In genomic region chr5:122314966-122315667, GRCm38 (mm10) we compare ENCODE assay signal across 8 mouse cellular contexts. TPM values are rescaled to one million over a fixed set of nuclear protein-coding genes. Genes with fewer than 3 reads are reported as not detected.
A peak's percentile ranks its signal among the peaks of the same experiment; 100 is the strongest.
DNase-seq lines count a peak whose midpoint lies in the region; ATAC-seq and TF ChIP-seq lines count a peak whose summit lies in the region.

No protein-coding gene starts in this region.

- WGBS in hindbrain, postnatal 0 days, result 56% methylated on average over 20 of the region's 20 CpGs
- whole genome bisulfite sequencing in hindbrain, embryonic 11.5 days, result 76% methylated on average over 20 of the region's 20 CpGs
- 49% methylated on average over 20 of the region's 20 CpGs for WGBS in kidney, embryonic 16.5 days
- 23% methylated on average over 20 of the region's 20 CpGs for WGBS in liver, adult 2 months
- 26% methylated on average over 20 of the region's 20 CpGs for WGBS in olfactory bulb, adult 2 months

- peak; percentile 49 for TF ChIP-seq CTCF in hindbrain, postnatal 0 days (IDR thresholded peaks at IDR 0.05; ENCODE audit: low read depth)
- peak; percentile 70 for TF ChIP-seq CTCF in liver, adult 2 months (IDR thresholded peaks at IDR 0.05; ENCODE audit: low read depth, low read length)
- TF ChIP-seq CTCF in olfactory bulb, adult 2 months (IDR thresholded peaks at IDR 0.05; ENCODE audit: insufficient read depth, low read depth, low read length), result no peak

- H3K79me2 ChIP-seq in liver, adult 2 months (ENCODE audit: control insufficient read depth, insufficient read depth, low read length), result 0 out of 2 replicates have a peak, but pooled peaks cover 3% of the 10 kb centered on the region

- H3K4me1 ChIP-seq in hindbrain, postnatal 0 days (ENCODE audit: insufficient read depth, low read length), result peaks cover 8% of the 10 kb centered on the region
- no peaks in the 10 kb centered on the region for H3K4me1 ChIP-seq in hindbrain, embryonic 11.5 days (replicated peaks; ENCODE audit: control insufficient read depth, insufficient read depth, low read length)
- H3K4me1 ChIP-seq in kidney, embryonic 16.5 days (ENCODE audit: insufficient read depth, low read length), result peaks cover 12% of the 10 kb centered on the region
- H3K4me1 ChIP-seq in liver, adult 2 months (ENCODE audit: control insufficient read depth, insufficient read depth, low read length), result peaks cover 25% of the 10 kb centered on the region
- H3K4me1 ChIP-seq in olfactory bulb, adult 2 months (ENCODE audit: control insufficient read depth, insufficient read depth, low read length), result peaks cover 50% of the 10 kb centered on the region

- 0 out of 2 replicates have a peak, but pooled peaks cover 4% of the 10 kb centered on the region for H3K36me3 ChIP-seq in hindbrain, postnatal 0 days (ENCODE audit: insufficient read depth, low read length)
- peaks cover 2% of the 10 kb centered on the region; the same call in 1 of the 2 replicates for H3K36me3 ChIP-seq in hindbrain, embryonic 11.5 days (ENCODE audit: control insufficient read depth, insufficient read depth, low read length)
- peaks cover 29% of the 10 kb centered on the region; the same call in 1 of the 2 replicates for H3K36me3 ChIP-seq in kidney, embryonic 16.5 days (ENCODE audit: insufficient read depth, low read length)
- no peaks in the 10 kb centered on the region for H3K36me3 ChIP-seq in liver, adult 2 months (ENCODE audit: control insufficient read depth, insufficient read depth, low read length)

- H3K27ac ChIP-seq in hindbrain, postnatal 0 days, result peak overlapping the region; percentile 62
- H3K27ac ChIP-seq in hindbrain, embryonic 11.5 days (ENCODE audit: low read depth, low read length), result no peak overlapping the region
- H3K27ac ChIP-seq in kidney, embryonic 16.5 days (ENCODE audit: low read length), result peak overlapping the region; percentile 26; the same call in 1 of the 2 replicates
- H3K27ac ChIP-seq in liver, adult 2 months (replicated peaks; ENCODE audit: insufficient read depth, low read depth, low read length), result peak overlapping the region; percentile 75
- peak overlapping the region; percentile 66 for H3K27ac ChIP-seq in olfactory bulb, adult 2 months (ENCODE audit: insufficient read depth, low read depth, low read length)

- no peak overlapping the region for H3K4me3 ChIP-seq in hindbrain, postnatal 0 days (ENCODE audit: low read length)
- no peak overlapping the region for H3K4me3 ChIP-seq in hindbrain, embryonic 11.5 days (ENCODE audit: low read depth, low read length)
- no peak overlapping the region for H3K4me3 ChIP-seq in kidney, embryonic 16.5 days (ENCODE audit: low read length)
- H3K4me3 ChIP-seq in liver, adult 2 months (ENCODE audit: insufficient read depth, low read depth, low read length), result no peak overlapping the region
- no peak overlapping the region for H3K4me3 ChIP-seq in olfactory bulb, adult 2 months (ENCODE audit: insufficient read depth, low read depth, low read length)

- no peak overlapping the region for H3K4me2 ChIP-seq in hindbrain, postnatal 0 days (ENCODE audit: low read depth, low read length)
- H3K4me2 ChIP-seq in hindbrain, embryonic 11.5 days (replicated peaks; ENCODE audit: low read depth, low read length), result no peak overlapping the region
- no peak overlapping the region for H3K4me2 ChIP-seq in kidney, embryonic 16.5 days (replicated peaks; ENCODE audit: low read depth, low read length)

- H3K9me3 ChIP-seq in hindbrain, postnatal 0 days (ENCODE audit: low read length), result no peaks in the 10 kb centered on the region
- H3K9me3 ChIP-seq in hindbrain, embryonic 11.5 days (ENCODE audit: control insufficient read depth, low read length), result no peaks in the 10 kb centered on the region
- no peaks in the 10 kb centered on the region for H3K9me3 ChIP-seq in kidney, embryonic 16.5 days (ENCODE audit: low read length)

- DNase-seq in hindbrain, postnatal 0 days (ENCODE audit: low spot score), result peak; percentile 83
- DNase-seq in hindbrain, embryonic 11.5 days (ENCODE audit: low spot score), result no peak
- peak; percentile 90 to 94 for DNase-seq in cerebellum, postnatal 14 days
- peak; percentile 99 for DNase-seq in liver, adult 2 months (ENCODE audit: extremely low read depth, low read depth, low spot score)
- DNase-seq in thymus, postnatal 0 days (ENCODE audit: low spot score), result peak; percentile 52

- H3K9ac ChIP-seq in hindbrain, postnatal 0 days (replicated peaks; ENCODE audit: low read length), result no peak overlapping the region
- H3K9ac ChIP-seq in hindbrain, embryonic 11.5 days (ENCODE audit: low read depth, low read length), result no peak overlapping the region
- no peak overlapping the region for H3K9ac ChIP-seq in kidney, embryonic 16.5 days (replicated peaks; ENCODE audit: low read length)
- peak overlapping the region; percentile 24 for H3K9ac ChIP-seq in liver, adult 2 months (ENCODE audit: low read depth, low read length)

- ATAC-seq in hindbrain, postnatal 0 days, result peak; percentile 88
- no peak for ATAC-seq in hindbrain, embryonic 11.5 days (ENCODE audit: low FRiP score)
- peak; percentile 51 for ATAC-seq in granulocyte monocyte progenitor cell, adult 5-6 weeks (replicated peaks; ENCODE audit: poor library complexity, severe bottlenecking)
- ATAC-seq in kidney, embryonic 16.5 days (ENCODE audit: low FRiP score, low TSS enrichment), result peak; percentile 97

- TF ChIP-seq POLR2A in liver, adult 2 months (IDR thresholded peaks at IDR 0.05; ENCODE audit: extremely low read depth, insufficient read depth, low read length), result no peak
- TF ChIP-seq POLR2A in olfactory bulb, adult 2 months (IDR thresholded peaks at IDR 0.05; ENCODE audit: insufficient read depth, low read depth, low read length), result no peak

- H3K27me3 ChIP-seq in hindbrain, postnatal 0 days (ENCODE audit: insufficient read depth, low read length), result no peaks in the 10 kb centered on the region
- no peaks in the 10 kb centered on the region for H3K27me3 ChIP-seq in hindbrain, embryonic 11.5 days (ENCODE audit: control insufficient read depth, insufficient read depth, low read length)
- H3K27me3 ChIP-seq in kidney, embryonic 16.5 days (ENCODE audit: insufficient read depth, low read length), result no peaks in the 10 kb centered on the region
- no peaks in the 10 kb centered on the region for H3K27me3 ChIP-seq in liver, adult 2 months (ENCODE audit: control insufficient read depth, insufficient read depth, low read length)

RNA-seq across cellular contexts. Expression of gene Pptc7, which starts 31.0 kb away (rescaled TPM):
- total RNA-seq in hindbrain, postnatal 0 days (2014; rRNA removed), result 15.8 and 18.7 TPM in 2 replicates
- polyA plus RNA-seq in hindbrain, postnatal 0 days (2015; fragmentation: Nextera tagmentation; extraction: Ambion mirVana), result 6.9 and 7.2 TPM in 2 replicates
- polyA plus RNA-seq in hindbrain, embryonic 11.5 days (2014; fragmentation: Nextera tagmentation; extraction: Ambion mirVana), result 8.1 and 8.4 TPM in 2 replicates
- 12.0 and 14.8 TPM in 2 replicates for total RNA-seq in granulocyte monocyte progenitor cell, adult 5-6 weeks (2014; fragmentation: Nextera tagmentation)
- 17.2 TPM in 2 replicates for total RNA-seq in granulocyte monocyte progenitor cell, adult 5-6 weeks (2017)
- polyA plus RNA-seq in kidney, embryonic 16.5 days (2015; fragmentation: Nextera tagmentation; extraction: Ambion mirVana), result 8.6 TPM in 2 replicates
- total RNA-seq in liver, adult 2 months (2014; rRNA removed), result 16.3 and 17.6 TPM in 2 replicates
- 8.7 and 9.5 TPM in 2 replicates for polyA plus RNA-seq in liver, adult 2 months (2012; rRNA removed)
- polyA plus RNA-seq in olfactory bulb, adult 2 months (2012; ENCODE audit: insufficient read depth, insufficient read length, low replicate concordance, missing spikeins), result not detected in 2 replicates
- 23.8 and 34.3 TPM in 2 replicates for polyA plus RNA-seq in thymus, postnatal 0 days (2015; fragmentation: Nextera tagmentation; extraction: Ambion mirVana)

RNA-seq across cellular contexts. Expression of gene Rad9b, which starts 38.9 kb away (rescaled TPM):
- total RNA-seq in hindbrain, postnatal 0 days (2014; rRNA removed), result 5.1 and 8.3 TPM in 2 replicates
- polyA plus RNA-seq in hindbrain, postnatal 0 days (2015; fragmentation: Nextera tagmentation; extraction: Ambion mirVana), result 14.0 and 15.0 TPM in 2 replicates
- polyA plus RNA-seq in hindbrain, embryonic 11.5 days (2014; fragmentation: Nextera tagmentation; extraction: Ambion mirVana), result 7.4 and 10.7 TPM in 2 replicates
- 1.2 and 3.3 TPM in 2 replicates for total RNA-seq in granulocyte monocyte progenitor cell, adult 5-6 weeks (2014; fragmentation: Nextera tagmentation)
- 4.6 and 5.6 TPM in 2 replicates for total RNA-seq in granulocyte monocyte progenitor cell, adult 5-6 weeks (2017)
- 11.1 and 13.8 TPM in 2 replicates for polyA plus RNA-seq in kidney, embryonic 16.5 days (2015; fragmentation: Nextera tagmentation; extraction: Ambion mirVana)
- 3.8 and 4.5 TPM in 2 replicates for total RNA-seq in liver, adult 2 months (2014; rRNA removed)
- 1.00 and 1.5 TPM in 2 replicates for polyA plus RNA-seq in liver, adult 2 months (2012; rRNA removed)
- not detected in 2 replicates for polyA plus RNA-seq in olfactory bulb, adult 2 months (2012; ENCODE audit: insufficient read depth, insufficient read length, low replicate concordance, missing spikeins)
- polyA plus RNA-seq in thymus, postnatal 0 days (2015; fragmentation: Nextera tagmentation; extraction: Ambion mirVana), result 11.5 and 12.3 TPM in 2 replicates

RNA-seq across cellular contexts. Expression of gene Vps29, which starts 39.1 kb away (rescaled TPM):
- 90.5 and 111 TPM in 2 replicates for total RNA-seq in hindbrain, postnatal 0 days (2014; rRNA removed)
- polyA plus RNA-seq in hindbrain, postnatal 0 days (2015; fragmentation: Nextera tagmentation; extraction: Ambion mirVana), result 344 and 353 TPM in 2 replicates
- 220 and 231 TPM in 2 replicates for polyA plus RNA-seq in hindbrain, embryonic 11.5 days (2014; fragmentation: Nextera tagmentation; extraction: Ambion mirVana)
- 118 and 128 TPM in 2 replicates for total RNA-seq in granulocyte monocyte progenitor cell, adult 5-6 weeks (2014; fragmentation: Nextera tagmentation)
- 89.8 and 105 TPM in 2 replicates for total RNA-seq in granulocyte monocyte progenitor cell, adult 5-6 weeks (2017)
- 220 and 234 TPM in 2 replicates for polyA plus RNA-seq in kidney, embryonic 16.5 days (2015; fragmentation: Nextera tagmentation; extraction: Ambion mirVana)
- total RNA-seq in liver, adult 2 months (2014; rRNA removed), result 52.8 and 58.8 TPM in 2 replicates
- 24.9 and 27.9 TPM in 2 replicates for polyA plus RNA-seq in liver, adult 2 months (2012; rRNA removed)
- 225 TPM in 1 of 2 replicates, not detected in the other for polyA plus RNA-seq in olfactory bulb, adult 2 months (2012; ENCODE audit: insufficient read depth, insufficient read length, low replicate concordance, missing spikeins)
- polyA plus RNA-seq in thymus, postnatal 0 days (2015; fragmentation: Nextera tagmentation; extraction: Ambion mirVana), result 198 and 215 TPM in 2 replicates

RNA-seq across cellular contexts. Expression of gene Tctn1, which starts 50.9 kb away (rescaled TPM):
- total RNA-seq in hindbrain, postnatal 0 days (2014; rRNA removed), result 30.3 and 30.6 TPM in 2 replicates
- polyA plus RNA-seq in hindbrain, postnatal 0 days (2015; fragmentation: Nextera tagmentation; extraction: Ambion mirVana), result 6.5 TPM in 2 replicates
- 4.4 and 5.6 TPM in 2 replicates for polyA plus RNA-seq in hindbrain, embryonic 11.5 days (2014; fragmentation: Nextera tagmentation; extraction: Ambion mirVana)
- 7.2 and 9.3 TPM in 2 replicates for total RNA-seq in granulocyte monocyte progenitor cell, adult 5-6 weeks (2014; fragmentation: Nextera tagmentation)
- 1.8 and 4.3 TPM in 2 replicates for total RNA-seq in granulocyte monocyte progenitor cell, adult 5-6 weeks (2017)
- 7.9 and 8.0 TPM in 2 replicates for polyA plus RNA-seq in kidney, embryonic 16.5 days (2015; fragmentation: Nextera tagmentation; extraction: Ambion mirVana)
- total RNA-seq in liver, adult 2 months (2014; rRNA removed), result 1.6 and 1.9 TPM in 2 replicates
- polyA plus RNA-seq in liver, adult 2 months (2012; rRNA removed), result 3.5 and 5.9 TPM in 2 replicates
- not detected in 2 replicates for polyA plus RNA-seq in olfactory bulb, adult 2 months (2012; ENCODE audit: insufficient read depth, insufficient read length, low replicate concordance, missing spikeins)
- 1.8 and 3.3 TPM in 2 replicates for polyA plus RNA-seq in thymus, postnatal 0 days (2015; fragmentation: Nextera tagmentation; extraction: Ambion mirVana)

RNA-seq across cellular contexts. Expression of gene Gpn3, which starts 56.6 kb away (rescaled TPM):
- total RNA-seq in hindbrain, postnatal 0 days (2014; rRNA removed), result 19.5 and 49.9 TPM in 2 replicates
- polyA plus RNA-seq in hindbrain, postnatal 0 days (2015; fragmentation: Nextera tagmentation; extraction: Ambion mirVana), result 43.0 and 44.3 TPM in 2 replicates
- polyA plus RNA-seq in hindbrain, embryonic 11.5 days (2014; fragmentation: Nextera tagmentation; extraction: Ambion mirVana), result 63.5 and 68.1 TPM in 2 replicates
- 35.0 and 59.8 TPM in 2 replicates for total RNA-seq in granulocyte monocyte progenitor cell, adult 5-6 weeks (2014; fragmentation: Nextera tagmentation)
- total RNA-seq in granulocyte monocyte progenitor cell, adult 5-6 weeks (2017), result 42.2 and 51.9 TPM in 2 replicates
- polyA plus RNA-seq in kidney, embryonic 16.5 days (2015; fragmentation: Nextera tagmentation; extraction: Ambion mirVana), result 72.8 and 78.0 TPM in 2 replicates
- 14.1 and 18.4 TPM in 2 replicates for total RNA-seq in liver, adult 2 months (2014; rRNA removed)
- polyA plus RNA-seq in liver, adult 2 months (2012; rRNA removed), result 23.5 and 24.6 TPM in 2 replicates
- not detected in 2 replicates for polyA plus RNA-seq in olfactory bulb, adult 2 months (2012; ENCODE audit: insufficient read depth, insufficient read length, low replicate concordance, missing spikeins)
- 91.2 and 93.3 TPM in 2 replicates for polyA plus RNA-seq in thymus, postnatal 0 days (2015; fragmentation: Nextera tagmentation; extraction: Ambion mirVana)
